Mouse (Mus musculus): ENCODE results near the gene Myo15b.

- TF ChIP-seq CTCF (IDR thresholded peaks at IDR 0.05; ENCODE audit: low read depth) (no peak), EP300 (IDR thresholded peaks at IDR 0.05; ENCODE audit: low read depth) (no peak)
Observed at GRCm38 (mm10) chr11:115904231-115904955, 46.2 kb downstream of the Myo15b start.

All from liver, embryonic 14.5 days (tissue).